Mouse (Mus musculus) forebrain, embryonic 11.5 days (tissue): ENCODE data around the gene Adh5. TPM values are rescaled to one million over a fixed set of nuclear protein-coding genes. Genes with fewer than 3 reads are reported as not detected.

Experiments
- ATAC-seq: fragments of 200-750 bp; cut with Nextera tagmentation; replicated peaks from 2 replicates; pipeline ENCODE4 v1.8.0; 2017; ENCODE audit warnings: moderate TSS enrichment; ENCODE audit not compliant: low FRiP score
- DNase-seq: peaks from one replicate; pipeline ENCODE4 v3.0.0-alpha.2; 2017; ENCODE audit warnings: low spot score
- H3K27ac ChIP-seq: fragments of 300-500 bp; sonication (generic); 2 replicates; pipeline ENCODE4 v1.5.1; 2014; ENCODE audit warnings: low read depth, low read length
- H3K27me3 ChIP-seq: fragments of 300-500 bp; sonication (generic); 2 replicates; pipeline ENCODE4 v1.6.1; 2014; ENCODE audit warnings: mild to moderate bottlenecking, low read length, mixed read lengths; ENCODE audit not compliant: control insufficient read depth, insufficient read depth
- H3K36me3 ChIP-seq: fragments of 300-500 bp; sonication (generic); 2 replicates; pipeline ENCODE4 v1.6.1; 2014; ENCODE audit warnings: mild to moderate bottlenecking, low read length, moderate library complexity, mixed read lengths; ENCODE audit not compliant: control insufficient read depth, insufficient read depth
- H3K4me1 ChIP-seq: fragments of 300-500 bp; sonication (generic); replicated peaks from 2 replicates; pipeline ENCODE4 v1.6.1; 2014; ENCODE audit warnings: low read length, mixed read lengths; ENCODE audit not compliant: control insufficient read depth, insufficient read depth
- H3K4me2 ChIP-seq: fragments of 300-500 bp; sonication (generic); 2 replicates; pipeline ENCODE4 v1.6.1; 2014; ENCODE audit warnings: low read depth, mild to moderate bottlenecking, low read length, moderate library complexity, mixed read lengths; ENCODE audit not compliant: severe bottlenecking
- H3K4me3 ChIP-seq: fragments of 300-500 bp; sonication (generic); 2 replicates; pipeline ENCODE4 v1.5.1; 2014; ENCODE audit warnings: low read depth, low read length
- H3K9ac ChIP-seq: fragments of 300-500 bp; sonication (generic); 2 replicates; pipeline ENCODE4 v1.6.1; 2014; ENCODE audit warnings: low read length
- H3K9me3 ChIP-seq: fragments of 300-500 bp; sonication (generic); 2 replicates; pipeline ENCODE4 v1.6.1; 2016; ENCODE audit warnings: low read length, mixed read lengths; ENCODE audit not compliant: control insufficient read depth
- WGBS: fragments of 180-500 bp; shearing (Covaris S2); extraction: QIAGEN DNeasy Blood & Tissue Kit; methylation state at CpG from one replicate; pipeline ENCODE4 v1.1.7; 2014; 5-methylcytosine and 5-hydroxymethylcytosine counted together
- polyA plus RNA-seq: library from polyadenylated mRNA; unstranded; fragments of >200 nt; fragmentation: Nextera tagmentation; extraction: Ambion mirVana; gene quantifications from 2 replicates; pipeline ENCODE4 v1.2.1, GENCODE M21; 2014

The Adh5 gene
- polyA plus RNA-seq, 1 experiment from 2014 or later: 266 TPM

GRCm38 (mm10) chr3:138489327-138490033 lies 46.6 kb downstream of the Adh5 start, which contains the start of gene Metap1:
Gene Metap1 (minus strand): TSS chr3:138489515.
- Histone ChIP-seq H3K27ac (peak within 1 kb of the TSS; percentile 59; the same call in 1 of the 2 replicates), H3K9ac (peak within 1 kb of the TSS; percentile 84)
- under 1% methylated on average over 45 of the region's 65 CpGs for WGBS

GRCm38 (mm10) chr3:138490034-138490337 lies 47.1 kb downstream of the Adh5 start:
- ATAC-seq: peak; percentile 16; the same call in 1 of the 2 replicates
- 25% methylated on average over 6 of the region's 6 CpGs for WGBS
- no peak for DNase-seq

More at GRCm38 (mm10) chr3:138489327-138490033, 46.6 kb downstream of the Adh5 start, which contains the start of gene Metap1:
- ATAC-seq (peak; percentile 99), DNase-seq (peak; percentile 100)
- Histone ChIP-seq H3K27me3 (no peaks in the 10 kb centered on the region), H3K4me1 (0 out of 2 replicates have a peak, but pooled peaks cover 2% of the 10 kb centered on the region), H3K36me3 (peaks cover 4% of the 10 kb centered on the region; the same call in 1 of the 2 replicates), H3K9me3 (no peaks in the 10 kb centered on the region), H3K4me3 (peak within 1 kb of the TSS; percentile 81), H3K4me2 (peak within 1 kb of the TSS; percentile 59)

DNA sequence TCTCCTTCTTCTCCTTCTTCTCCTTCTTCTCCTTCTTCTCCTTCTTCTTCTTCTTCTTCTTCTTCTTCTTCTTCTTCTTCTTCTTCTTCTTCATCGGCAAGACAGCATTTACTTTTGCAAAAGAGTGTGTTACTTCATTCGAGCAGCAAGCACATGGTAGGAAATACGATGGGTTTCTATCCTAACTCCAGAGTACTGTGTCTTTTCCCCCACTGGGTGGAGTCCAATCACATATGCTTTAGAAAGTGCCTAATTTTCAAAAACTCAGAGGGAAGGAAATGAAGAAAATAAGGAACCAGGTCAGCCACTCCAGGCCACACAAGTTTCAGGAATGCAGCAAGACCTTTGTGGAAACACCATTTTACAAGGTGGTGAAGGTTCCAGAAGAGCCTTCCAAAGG lies 50.8 kb downstream of the Adh5 start:
- Histone ChIP-seq H3K4me2 (no peak overlapping the region), H3K27me3 (no peaks in the 10 kb centered on the region), H3K4me3 (no peak overlapping the region), H3K4me1 (no peaks in the 10 kb centered on the region), H3K9me3 (no peaks in the 10 kb centered on the region), H3K36me3 (no peaks in the 10 kb centered on the region), H3K27ac (no peak overlapping the region), H3K9ac (no peak overlapping the region)
- WGBS: 88% methylated on average over 3 of the region's 3 CpGs
- ATAC-seq (no peak), DNase-seq (no peak)

More at GRCm38 (mm10) chr3:138490034-138490337, 47.1 kb downstream of the Adh5 start:
- peak overlapping the region; percentile 58 for H3K4me2 ChIP-seq
- H3K36me3 ChIP-seq: no peaks in the 10 kb centered on the region
- H3K4me3 ChIP-seq: peak overlapping the region; percentile 81
- peak overlapping the region; percentile 53 for H3K9ac ChIP-seq
- H3K4me1 ChIP-seq: 0 out of 2 replicates have a peak, but pooled peaks cover 2% of the 10 kb centered on the region
- H3K27ac ChIP-seq: no peak overlapping the region
- no peaks in the 10 kb centered on the region for H3K27me3 ChIP-seq
- no peaks in the 10 kb centered on the region for H3K9me3 ChIP-seq

DNA sequence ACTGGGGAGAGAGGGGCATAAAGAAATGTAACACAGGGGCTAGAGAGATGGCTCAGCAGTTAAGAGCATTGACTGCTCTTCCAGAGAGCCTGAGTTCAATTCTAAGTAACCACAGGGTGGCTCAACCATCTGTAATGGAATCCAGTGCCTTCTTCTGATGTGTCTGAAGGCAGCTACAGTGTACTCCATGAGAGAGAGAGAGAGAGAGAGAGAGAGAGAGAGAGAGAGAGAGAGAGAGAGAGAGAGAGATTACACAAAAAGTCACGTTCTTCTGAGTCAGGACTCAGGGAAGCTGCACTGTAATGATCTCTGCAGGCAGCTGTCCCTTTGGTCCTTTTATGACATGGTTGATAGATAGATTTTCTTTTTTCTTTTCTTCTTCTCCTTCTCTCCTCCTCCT lies 51.7 kb downstream of the Adh5 start:
- no peaks in the 10 kb centered on the region for H3K4me1 ChIP-seq
- no peaks in the 10 kb centered on the region for H3K36me3 ChIP-seq
- no peaks in the 10 kb centered on the region for H3K9me3 ChIP-seq
- H3K27ac ChIP-seq: no peak overlapping the region
- ATAC-seq: no peak
- H3K4me2 ChIP-seq: no peak overlapping the region
- no peak for DNase-seq
- H3K27me3 ChIP-seq: no peaks in the 10 kb centered on the region
- no peak overlapping the region for H3K9ac ChIP-seq
- 60% methylated on average over 1 of the region's 1 CpGs for WGBS
- H3K4me3 ChIP-seq: no peak overlapping the region

DNA sequence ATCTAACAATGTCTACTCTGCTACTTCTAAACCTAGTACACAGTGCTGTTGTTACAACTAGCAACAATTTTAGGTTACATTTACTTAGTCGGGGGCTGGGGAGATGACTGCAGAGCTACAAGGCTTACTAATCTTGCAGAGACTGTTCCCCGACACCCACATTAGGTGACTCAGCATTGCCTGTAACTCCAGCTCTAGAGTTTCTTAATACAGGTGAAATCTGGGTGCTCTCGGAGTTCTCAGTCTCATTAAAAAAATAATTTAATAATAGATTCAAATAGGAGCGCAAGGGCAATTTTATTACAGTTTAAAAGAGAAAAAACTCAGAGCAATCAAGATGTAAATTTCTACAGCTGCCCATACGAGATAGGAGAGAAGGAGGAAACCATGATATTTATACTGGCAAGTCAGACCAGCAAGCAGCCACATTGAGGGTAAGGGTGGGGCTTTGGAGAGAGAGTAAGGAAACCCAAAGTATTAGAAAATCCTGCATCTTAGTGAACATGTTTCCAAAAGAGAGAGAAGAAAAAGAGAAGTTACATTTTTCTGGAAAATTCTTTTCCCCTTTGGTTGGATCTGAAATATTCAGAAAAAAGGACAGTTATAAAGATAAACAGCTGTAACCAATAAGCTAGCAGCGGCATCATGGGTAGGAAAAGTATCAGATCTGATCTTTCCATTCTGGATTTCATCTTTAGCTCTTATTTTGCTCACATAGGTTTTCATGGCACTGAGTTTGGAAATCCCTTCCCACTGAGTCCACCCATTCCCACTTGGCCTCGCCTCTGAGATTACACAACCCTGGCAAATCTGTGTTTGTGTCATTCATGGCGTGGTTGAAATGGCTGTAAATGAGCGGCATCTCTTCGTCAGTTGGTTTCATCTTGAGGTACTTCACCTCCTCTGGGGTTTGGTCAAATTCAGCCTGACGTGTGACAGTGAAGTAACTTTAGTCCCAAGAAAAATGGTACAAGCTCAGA lies 52.6 kb downstream of the Adh5 start:
- ATAC-seq: no peak
- no peaks in the 10 kb centered on the region for H3K36me3 ChIP-seq
- H3K9me3 ChIP-seq: no peaks in the 10 kb centered on the region
- H3K27ac ChIP-seq: no peak overlapping the region
- DNase-seq: no peak
- no peak overlapping the region for H3K9ac ChIP-seq
- peaks cover 5% of the 10 kb centered on the region; the same call in 1 of the 2 replicates for H3K4me1 ChIP-seq
- no peak overlapping the region for H3K4me2 ChIP-seq
- 90% methylated on average over 11 of the region's 11 CpGs for WGBS
- no peaks in the 10 kb centered on the region for H3K27me3 ChIP-seq
- H3K4me3 ChIP-seq: no peak overlapping the region

DNA sequence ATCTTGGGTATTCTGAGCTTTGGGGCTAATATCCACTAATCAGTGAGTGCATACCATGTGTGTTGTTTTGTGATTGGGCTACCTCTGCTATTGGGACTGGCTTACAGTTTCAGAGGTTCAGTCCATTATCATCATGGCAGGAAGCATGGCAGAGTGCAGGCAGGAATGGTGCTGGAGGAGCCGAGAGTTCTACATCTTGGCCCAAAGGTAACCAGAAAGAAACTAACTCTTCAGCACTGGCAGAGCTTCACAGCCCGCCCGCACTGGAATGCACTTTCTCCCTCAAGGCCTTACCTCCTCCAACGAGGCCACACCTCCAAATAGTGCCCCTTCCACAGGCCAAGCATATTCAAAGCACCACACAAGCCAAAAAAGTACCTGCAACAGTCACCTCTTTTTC lies 55.8 kb downstream of the Adh5 start:
- WGBS: 68% methylated on average over 4 of the region's 4 CpGs
- ATAC-seq (no peak), DNase-seq (no peak)
- H3K9me3 ChIP-seq: no peaks in the 10 kb centered on the region
- H3K4me1 ChIP-seq: peaks cover 5% of the 10 kb centered on the region; the same call in 1 of the 2 replicates
- no peak overlapping the region for H3K4me3 ChIP-seq
- H3K36me3 ChIP-seq: no peaks in the 10 kb centered on the region
- H3K27me3 ChIP-seq: no peaks in the 10 kb centered on the region
- no peak overlapping the region for H3K27ac ChIP-seq
- no peak overlapping the region for H3K4me2 ChIP-seq
- no peak overlapping the region for H3K9ac ChIP-seq

- H3K9me3 ChIP-seq: no peaks in the 10 kb centered on the region
- no peak overlapping the region for H3K27ac ChIP-seq
- H3K4me3 ChIP-seq: no peak overlapping the region
- H3K27me3 ChIP-seq: no peaks in the 10 kb centered on the region
- H3K9ac ChIP-seq: no peak overlapping the region
- H3K4me2 ChIP-seq: no peak overlapping the region
- no peaks in the 10 kb centered on the region for H3K36me3 ChIP-seq
- ATAC-seq: no peak; the same call in 1 of the 2 replicates
- WGBS: 43% methylated on average over 15 of the region's 15 CpGs
- DNase-seq: no peak
- peaks cover 5% of the 10 kb centered on the region; the same call in 1 of the 2 replicates for H3K4me1 ChIP-seq
Measured at GRCm38 (mm10) chr3:138499854-138500740, 57.2 kb downstream of the Adh5 start.

DNA sequence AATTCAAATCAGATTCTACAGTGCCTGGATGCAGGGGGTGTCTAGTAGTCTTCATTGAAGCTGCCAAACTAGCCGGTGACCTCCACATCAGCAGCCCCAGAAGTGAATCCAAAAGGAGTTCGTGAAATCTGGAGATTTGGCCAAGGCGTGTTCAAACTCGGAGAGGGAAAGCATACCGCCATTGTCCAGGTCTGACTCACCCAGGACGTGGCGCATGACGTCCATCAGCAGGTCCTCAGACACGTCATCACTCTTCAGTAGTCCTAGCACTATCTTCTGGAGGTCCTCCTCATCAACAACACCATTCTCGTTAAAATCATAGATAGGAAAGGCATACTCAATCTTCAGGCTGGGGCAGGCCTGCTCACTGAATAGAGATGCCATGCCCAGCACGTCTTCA lies 60.9 kb downstream of the Adh5 start:
- no peaks in the 10 kb centered on the region for H3K9me3 ChIP-seq
- ATAC-seq (no peak), DNase-seq (no peak)
- H3K4me2 ChIP-seq: no peak overlapping the region
- no peaks in the 10 kb centered on the region for H3K36me3 ChIP-seq
- no peak overlapping the region for H3K27ac ChIP-seq
- no peaks in the 10 kb centered on the region for H3K27me3 ChIP-seq
- WGBS: 87% methylated on average over 11 of the region's 11 CpGs
- H3K4me1 ChIP-seq: peaks cover 5% of the 10 kb centered on the region; the same call in 1 of the 2 replicates
- H3K9ac ChIP-seq: no peak overlapping the region
- no peak overlapping the region for H3K4me3 ChIP-seq
